In the genomic region with DNA sequence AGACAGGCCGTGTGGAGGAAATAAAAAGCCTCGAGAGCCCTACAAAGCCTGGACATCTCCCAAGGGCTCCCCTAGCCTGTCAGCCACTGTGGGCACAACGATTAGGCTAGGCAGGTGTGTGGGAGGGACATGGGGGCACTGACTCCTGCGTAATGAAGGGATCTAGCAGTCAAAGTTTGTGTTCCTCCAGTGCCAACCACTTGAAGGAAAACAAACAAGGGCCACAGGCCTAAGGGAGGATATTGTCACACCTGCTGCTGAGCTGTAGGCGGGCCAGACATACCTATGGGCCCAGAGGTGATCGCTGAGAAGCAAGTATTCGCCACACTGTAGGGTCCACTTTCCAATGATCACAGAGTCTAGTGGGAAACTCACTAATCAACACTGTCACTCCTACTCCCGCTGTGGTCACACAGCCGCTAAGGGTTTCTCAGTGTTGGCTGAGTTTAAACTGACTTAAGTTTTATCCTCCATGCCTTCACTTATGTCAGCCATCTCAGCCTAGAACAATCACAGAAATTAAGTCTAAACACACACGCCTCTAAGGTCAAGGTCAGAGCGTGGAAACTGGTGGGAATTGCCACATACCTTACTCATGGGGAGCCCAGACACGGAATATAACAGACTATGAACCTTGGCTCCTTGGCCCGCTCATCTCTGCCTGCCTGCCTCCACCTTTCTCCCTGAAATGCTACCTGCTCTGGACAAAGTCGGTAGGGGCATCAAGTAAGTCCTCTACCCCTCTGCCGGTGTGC, we compare ENCODE assay signal across 8 mouse cellular contexts. TPM values are rescaled to one million over a fixed set of nuclear protein-coding genes. Genes with fewer than 3 reads are reported as not detected.
DNase-seq lines count a peak whose midpoint lies in the region; ATAC-seq and TF ChIP-seq lines count a peak whose summit lies in the region.

No protein-coding gene starts in this region.

- no peak for DNase-seq in gastrocnemius, adult 2 months
- DNase-seq in gastrocnemius, postnatal 10 days = no peak
- no peak for DNase-seq in hindbrain, embryonic 10.5 days (ENCODE audit: low spot score)
- DNase-seq in cerebellum, adult 18-20 months = no peak
- no peak for DNase-seq in cerebellum, adult 2 months
- DNase-seq in adrenal gland, postnatal 4 days (ENCODE audit: low spot score in 2 of 2) = no peak

- WGBS in hindbrain, embryonic 10.5 days = 54% methylated on average over 15 of the region's 15 CpGs
- WGBS in lung, embryonic 16.5 days = 34% methylated on average over 15 of the region's 15 CpGs
- WGBS in cerebellum, adult 2 months = 62% methylated on average over 15 of the region's 15 CpGs

- peak overlapping the region; percentile 68 for H3K9ac ChIP-seq in ES-Bruce4 (ENCODE audit: low read depth, poor library complexity, severe bottlenecking)
- peak overlapping the region; percentile 61 for H3K9ac ChIP-seq in lung, embryonic 16.5 days (ENCODE audit: low read length)

- intact Hi-C loops in gastrocnemius, adult 2 months (cut with DNase I) = no loop called here

- H3K27me3 ChIP-seq in ES-Bruce4 (ENCODE audit: control insufficient read depth, insufficient read depth, low read length, poor library complexity, severe bottlenecking) = no peaks in the 10 kb centered on the region
- peaks cover 35% of the 10 kb centered on the region for H3K27me3 ChIP-seq in hindbrain, embryonic 10.5 days (ENCODE audit: insufficient read depth, poor library complexity, severe bottlenecking)
- H3K27me3 ChIP-seq in lung, embryonic 16.5 days (ENCODE audit: control insufficient read depth, insufficient read depth, low read depth, low read length) = no peaks in the 10 kb centered on the region
- H3K27me3 ChIP-seq in cerebellum, adult 2 months (ENCODE audit: control insufficient read depth, insufficient read depth, low read length) = no peaks in the 10 kb centered on the region

- H3K4me2 ChIP-seq in lung, embryonic 16.5 days (ENCODE audit: low read depth, low read length) = peak overlapping the region; percentile 91

- H3K27ac ChIP-seq in gastrocnemius, adult 2 months = no peak overlapping the region
- no peak overlapping the region for H3K27ac ChIP-seq in ES-Bruce4 (ENCODE audit: insufficient read depth, low read length)
- peak overlapping the region; percentile 50; the same call in 1 of the 2 replicates for H3K27ac ChIP-seq in hindbrain, embryonic 10.5 days
- peak overlapping the region; percentile 43 for H3K27ac ChIP-seq in lung, embryonic 16.5 days (ENCODE audit: low read length)
- H3K27ac ChIP-seq in cerebellum, adult 2 months (ENCODE audit: insufficient read depth, low read length) = no peak overlapping the region

- TF ChIP-seq POLR2A in ES-Bruce4 (IDR thresholded peaks at IDR 0.05; ENCODE audit: insufficient read depth, low read length) = no peak
- TF ChIP-seq POLR2A in cerebellum, adult 2 months (IDR thresholded peaks at IDR 0.05; ENCODE audit: borderline replicate concordance, insufficient read depth, low read length) = no peak

- no peak for TF ChIP-seq CTCF in gastrocnemius, adult 2 months (IDR thresholded peaks at IDR 0.05)
- no peak for TF ChIP-seq CTCF in ES-Bruce4 (IDR thresholded peaks at IDR 0.05; ENCODE audit: low read depth, low read length)
- no peak for TF ChIP-seq CTCF in cerebellum, adult 2 months (IDR thresholded peaks at IDR 0.05; ENCODE audit: borderline replicate concordance, insufficient read depth, low read depth, low read length)

- peak overlapping the region; percentile 68 for H3K4me3 ChIP-seq in gastrocnemius, adult 2 months
- peak overlapping the region; percentile 77 for H3K4me3 ChIP-seq in ES-Bruce4 (ENCODE audit: low read depth, low read length)
- H3K4me3 ChIP-seq in hindbrain, embryonic 10.5 days = peak overlapping the region; percentile 55
- peak overlapping the region; percentile 53 for H3K4me3 ChIP-seq in lung, embryonic 16.5 days (ENCODE audit: low read length)
- no peak overlapping the region for H3K4me3 ChIP-seq in cerebellum, adult 2 months (replicated peaks; ENCODE audit: insufficient read depth, low read depth, low read length)

- H3K9me3 ChIP-seq in ES-Bruce4 (replicated peaks; ENCODE audit: control insufficient read depth, insufficient read depth, low read length, poor library complexity, severe bottlenecking) = no peaks in the 10 kb centered on the region
- 0 out of 2 replicates have a peak, but pooled peaks cover 2% of the 10 kb centered on the region for H3K9me3 ChIP-seq in hindbrain, embryonic 10.5 days
- no peaks in the 10 kb centered on the region for H3K9me3 ChIP-seq in lung, embryonic 16.5 days (ENCODE audit: control insufficient read depth, low read length)

- H3K36me3 ChIP-seq in ES-Bruce4 (ENCODE audit: control insufficient read depth, insufficient read depth, low read length, poor library complexity, severe bottlenecking) = peaks cover 1% of the 10 kb centered on the region; the same call in 1 of the 2 replicates
- H3K36me3 ChIP-seq in hindbrain, embryonic 10.5 days = peaks cover 7% of the 10 kb centered on the region
- peaks cover under 1% of the 10 kb centered on the region; the same call in 1 of the 2 replicates for H3K36me3 ChIP-seq in lung, embryonic 16.5 days (ENCODE audit: control insufficient read depth, insufficient read depth, low read length)

- no peaks in the 10 kb centered on the region for H3K4me1 ChIP-seq in ES-Bruce4 (ENCODE audit: control insufficient read depth, insufficient read depth, low read length)
- H3K4me1 ChIP-seq in hindbrain, embryonic 10.5 days (replicated peaks) = peaks cover 10% of the 10 kb centered on the region
- H3K4me1 ChIP-seq in lung, embryonic 16.5 days (replicated peaks; ENCODE audit: control insufficient read depth, insufficient read depth, low read length) = peaks cover 11% of the 10 kb centered on the region
- 0 out of 2 replicates have a peak, but pooled peaks cover 3% of the 10 kb centered on the region for H3K4me1 ChIP-seq in cerebellum, adult 2 months (ENCODE audit: control insufficient read depth, insufficient read depth, low read length)

- no peak for TF ChIP-seq EP300 in ES-Bruce4 (IDR thresholded peaks at IDR 0.05; ENCODE audit: insufficient read depth, low read depth, low read length)

- peak; percentile 39 for ATAC-seq in lung, embryonic 16.5 days (ENCODE audit: low read depth)

RNA-seq across cellular contexts. Expression of a gene that starts 0.8 kb away (rescaled TPM):
- not detected for total RNA-seq in gastrocnemius, adult 2 months (2021)
- under 1 TPM; 0.21 to 0.47 TPM for total RNA-seq in gastrocnemius, postnatal 10 days (2021)
- polyA plus RNA-seq in ES-Bruce4 (2011; ENCODE audit: insufficient read depth, insufficient read length, low read depth, missing spikeins) = 5.3 and 7.0 TPM in 2 replicates
- polyA plus RNA-seq in hindbrain, embryonic 10.5 days (2016; fragmentation: Nextera tagmentation; extraction: Ambion mirVana) = 1.9 and 2.6 TPM in 2 replicates
- polyA plus RNA-seq in lung, embryonic 16.5 days (2015; fragmentation: Nextera tagmentation; extraction: Ambion mirVana) = 7.9 and 10.3 TPM in 2 replicates
- 2.3 and 2.5 TPM in 2 replicates for polyA plus RNA-seq in cerebellum, adult 2 months (2012; rRNA removed)
- 1 to 10 TPM; 5.4 to 6.6 TPM for total RNA-seq in adrenal gland, postnatal 4 days (2021)

RNA-seq across cellular contexts. Expression of a gene that starts 23.2 kb away (rescaled TPM):
- total RNA-seq in gastrocnemius, adult 2 months (2021) = 10 to 100 TPM; 46.3 to 51.3 TPM
- 10 to 100 TPM; 25.5 to 27.0 TPM for total RNA-seq in gastrocnemius, postnatal 10 days (2021)
- 17.1 and 17.8 TPM in 2 replicates for polyA plus RNA-seq in ES-Bruce4 (2011; ENCODE audit: insufficient read depth, insufficient read length, low read depth, missing spikeins)
- 29.6 and 31.0 TPM in 2 replicates for polyA plus RNA-seq in hindbrain, embryonic 10.5 days (2016; fragmentation: Nextera tagmentation; extraction: Ambion mirVana)
- polyA plus RNA-seq in lung, embryonic 16.5 days (2015; fragmentation: Nextera tagmentation; extraction: Ambion mirVana) = 28.1 and 32.1 TPM in 2 replicates
- polyA plus RNA-seq in cerebellum, adult 2 months (2012; rRNA removed) = 81.1 and 88.2 TPM in 2 replicates
- 10 to 100 TPM; 34.5 to 35.7 TPM for total RNA-seq in adrenal gland, postnatal 4 days (2021)

RNA-seq across cellular contexts. Expression of a gene that starts 52.6 kb away (rescaled TPM):
- total RNA-seq in gastrocnemius, adult 2 months (2021) = 10 to 100 TPM; 17.8 to 22.2 TPM
- total RNA-seq in gastrocnemius, postnatal 10 days (2021) = 10 to 100 TPM; 15.7 to 19.2 TPM
- 3.7 and 4.2 TPM in 2 replicates for polyA plus RNA-seq in ES-Bruce4 (2011; ENCODE audit: insufficient read depth, insufficient read length, low read depth, missing spikeins)
- polyA plus RNA-seq in hindbrain, embryonic 10.5 days (2016; fragmentation: Nextera tagmentation; extraction: Ambion mirVana) = 41.2 and 47.7 TPM in 2 replicates
- polyA plus RNA-seq in lung, embryonic 16.5 days (2015; fragmentation: Nextera tagmentation; extraction: Ambion mirVana) = 32.8 and 36.0 TPM in 2 replicates
- 99.5 and 99.6 TPM in 2 replicates for polyA plus RNA-seq in cerebellum, adult 2 months (2012; rRNA removed)
- total RNA-seq in adrenal gland, postnatal 4 days (2021) = 10 to 100 TPM; 33.3 to 37.8 TPM

RNA-seq across cellular contexts. Expression of a gene that starts 53.0 kb away (rescaled TPM):
- total RNA-seq in gastrocnemius, adult 2 months (2021) = 10 to 100 TPM; 84.8 to 89.9 TPM
- 10 to 100 TPM; 72.7 to 75.2 TPM for total RNA-seq in gastrocnemius, postnatal 10 days (2021)
- polyA plus RNA-seq in ES-Bruce4 (2011; ENCODE audit: insufficient read depth, insufficient read length, low read depth, missing spikeins) = 121 and 131 TPM in 2 replicates
- 233 and 255 TPM in 2 replicates for polyA plus RNA-seq in hindbrain, embryonic 10.5 days (2016; fragmentation: Nextera tagmentation; extraction: Ambion mirVana)
- 189 and 199 TPM in 2 replicates for polyA plus RNA-seq in lung, embryonic 16.5 days (2015; fragmentation: Nextera tagmentation; extraction: Ambion mirVana)
- 66.8 and 66.9 TPM in 2 replicates for polyA plus RNA-seq in cerebellum, adult 2 months (2012; rRNA removed)
- 100 to 1,000 TPM; 113 to 118 TPM for total RNA-seq in adrenal gland, postnatal 4 days (2021)

Comparison
In these comparisons a context has a peak if more than half of its experiments do, and no peak if none do; other contexts are left out.
1. H3K27ac ChIP-seq: peak in hindbrain, embryonic 10.5 days (single experiment) and lung, embryonic 16.5 days (single experiment); none in gastrocnemius, adult 2 months (single experiment), ES-Bruce4 (single experiment) and cerebellum, adult 2 months (single experiment).